Mouse (Mus musculus) C2C12 (cell line): Measurements from ENCODE around the gene Atp6ap1l.

Experiments used
- CTCF ChIP-seq: IDR thresholded peaks from one replicate; pipeline ENCODE4 v1.5.1; 2011; ENCODE audit not compliant: control insufficient read depth, insufficient read depth, insufficient read length
- FOSL1 ChIP-seq: IDR thresholded peaks from one replicate; pipeline ENCODE4 v1.8.0; 2011; ENCODE audit warnings: mild to moderate bottlenecking, low read length; ENCODE audit not compliant: poor library complexity, insufficient read depth, severe bottlenecking
- MAX ChIP-seq: IDR thresholded peaks from one replicate; pipeline ENCODE4 v1.6.1; 2011; ENCODE audit warnings: mild to moderate bottlenecking, control low read depth
- MYOG ChIP-seq: IDR thresholded peaks from one replicate; pipeline ENCODE4 v1.6.1; 2011; ENCODE audit not compliant: control insufficient read depth, insufficient read length; ENCODE audit errors: extremely low read depth
- USF1 ChIP-seq: IDR thresholded peaks from one replicate; pipeline ENCODE4 v1.6.1; 2011; ENCODE audit warnings: low read depth, mild to moderate bottlenecking, control low read depth, moderate library complexity

DNA sequence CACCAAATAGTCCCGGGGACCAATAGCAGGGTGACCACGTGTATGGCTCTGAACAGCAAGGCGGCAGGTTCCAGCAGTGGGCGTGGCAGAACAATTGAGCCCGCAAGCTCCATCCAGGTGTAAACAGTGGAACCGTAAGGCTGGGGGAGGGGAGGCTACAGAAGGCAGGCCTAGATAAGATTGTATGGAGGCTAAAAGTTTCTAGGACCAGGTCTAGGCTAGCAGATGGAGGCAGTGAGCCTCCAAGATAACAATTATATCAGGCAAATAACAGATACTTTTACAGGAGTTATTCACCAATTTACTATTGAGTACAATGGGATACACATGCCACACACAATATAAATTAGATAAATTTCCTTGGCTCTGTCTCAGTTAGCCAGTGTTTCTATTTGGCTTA is 34.0 kb upstream of the Atp6ap1l start:
- no peak for TF ChIP-seq CTCF
- no peak for TF ChIP-seq USF1
- no peak for TF ChIP-seq FOSL1
- no peak for TF ChIP-seq MYOG
- TF ChIP-seq MAX: no peak
